Mouse (Mus musculus): ENCODE measurements at regions not wholly inside any gene's neighbourhood (a gene's known extent, or its start where the extent isn't known, plus 50 kb on each side); places are given as distances from the start of the nearest gene placed in this dataset.

- Histone ChIP-seq H3K36me3 (ENCODE audit: control insufficient read depth, insufficient read depth, low read length) (no peaks in the 10 kb centered on the region), H3K4me1 (ENCODE audit: control insufficient read depth, insufficient read depth, low read length) (no peaks in the 10 kb centered on the region), H3K79me2 (ENCODE audit: control insufficient read depth, insufficient read depth, low read length) (no peaks in the 10 kb centered on the region), H3K4me3 (ENCODE audit: insufficient read depth, low read depth, low read length) (no peak overlapping the region), H3K9ac (ENCODE audit: low read depth, low read length) (no peak overlapping the region), H3K27me3 (ENCODE audit: control insufficient read depth, insufficient read depth, low read length) (no peaks in the 10 kb centered on the region), H3K27ac (replicated peaks; ENCODE audit: insufficient read depth, low read depth, low read length) (no peak overlapping the region)
- DNase-seq (ENCODE audit: extremely low read depth, low read depth, low spot score) = no peak
- no peak for TF ChIP-seq POLR2A (IDR thresholded peaks at IDR 0.05; ENCODE audit: extremely low read depth, insufficient read depth, low read length)
- TF ChIP-seq CTCF (IDR thresholded peaks at IDR 0.05; ENCODE audit: low read depth, low read length) = no peak
- 72% methylated on average over 1 of the region's 1 CpGs for WGBS
These were observed 336.5 kb upstream of the Meis2 start for GRCm38 (mm10) chr2:116402113-116402512.

GRCm38 (mm10) chr2:116399966-116400365, 334.3 kb upstream of the Meis2 start:
- WGBS = 48% methylated on average over 1 of the region's 1 CpGs
- no peak overlapping the region for H3K27ac ChIP-seq (replicated peaks; ENCODE audit: insufficient read depth, low read depth, low read length)
- no peaks in the 10 kb centered on the region for H3K27me3 ChIP-seq (ENCODE audit: control insufficient read depth, insufficient read depth, low read length)
- no peaks in the 10 kb centered on the region for H3K4me1 ChIP-seq (ENCODE audit: control insufficient read depth, insufficient read depth, low read length)
- no peak overlapping the region for H3K9ac ChIP-seq (ENCODE audit: low read depth, low read length)
- H3K79me2 ChIP-seq (ENCODE audit: control insufficient read depth, insufficient read depth, low read length) = no peaks in the 10 kb centered on the region
- no peaks in the 10 kb centered on the region for H3K36me3 ChIP-seq (ENCODE audit: control insufficient read depth, insufficient read depth, low read length)
- TF ChIP-seq POLR2A (IDR thresholded peaks at IDR 0.05; ENCODE audit: extremely low read depth, insufficient read depth, low read length) (no peak), CTCF (IDR thresholded peaks at IDR 0.05; ENCODE audit: low read depth, low read length) (no peak)
- H3K4me3 ChIP-seq (ENCODE audit: insufficient read depth, low read depth, low read length) = no peak overlapping the region
- DNase-seq (ENCODE audit: extremely low read depth, low read depth, low spot score) = no peak

GRCm38 (mm10) chr2:116368811-116369210, 303.2 kb upstream of the Meis2 start:
- H3K4me1 ChIP-seq (ENCODE audit: control insufficient read depth, insufficient read depth, low read length) = no peaks in the 10 kb centered on the region
- H3K36me3 ChIP-seq (ENCODE audit: control insufficient read depth, insufficient read depth, low read length) = no peaks in the 10 kb centered on the region
- no peak overlapping the region for H3K4me3 ChIP-seq (ENCODE audit: insufficient read depth, low read depth, low read length)
- DNase-seq (ENCODE audit: extremely low read depth, low read depth, low spot score) = no peak
- H3K27ac ChIP-seq (replicated peaks; ENCODE audit: insufficient read depth, low read depth, low read length) = no peak overlapping the region
- no peaks in the 10 kb centered on the region for H3K27me3 ChIP-seq (ENCODE audit: control insufficient read depth, insufficient read depth, low read length)
- WGBS = 75% methylated on average over 3 of the region's 3 CpGs
- H3K9ac ChIP-seq (ENCODE audit: low read depth, low read length) = no peak overlapping the region
- TF ChIP-seq CTCF (IDR thresholded peaks at IDR 0.05; ENCODE audit: low read depth, low read length) (no peak), POLR2A (IDR thresholded peaks at IDR 0.05; ENCODE audit: extremely low read depth, insufficient read depth, low read length) (no peak)
- no peaks in the 10 kb centered on the region for H3K79me2 ChIP-seq (ENCODE audit: control insufficient read depth, insufficient read depth, low read length)

GRCm38 (mm10) chr2:116364136-116364535, 298.5 kb upstream of the Meis2 start:
- DNase-seq (ENCODE audit: extremely low read depth, low read depth, low spot score) = no peak
- H3K4me1 ChIP-seq (ENCODE audit: control insufficient read depth, insufficient read depth, low read length) = no peaks in the 10 kb centered on the region
- no peaks in the 10 kb centered on the region for H3K36me3 ChIP-seq (ENCODE audit: control insufficient read depth, insufficient read depth, low read length)
- TF ChIP-seq CTCF (IDR thresholded peaks at IDR 0.05; ENCODE audit: low read depth, low read length) (no peak), POLR2A (IDR thresholded peaks at IDR 0.05; ENCODE audit: extremely low read depth, insufficient read depth, low read length) (no peak)
- H3K27ac ChIP-seq (replicated peaks; ENCODE audit: insufficient read depth, low read depth, low read length) = no peak overlapping the region
- H3K4me3 ChIP-seq (ENCODE audit: insufficient read depth, low read depth, low read length) = no peak overlapping the region
- no peaks in the 10 kb centered on the region for H3K27me3 ChIP-seq (ENCODE audit: control insufficient read depth, insufficient read depth, low read length)
- no peaks in the 10 kb centered on the region for H3K79me2 ChIP-seq (ENCODE audit: control insufficient read depth, insufficient read depth, low read length)
- H3K9ac ChIP-seq (ENCODE audit: low read depth, low read length) = no peak overlapping the region
- 73% methylated on average over 2 of the region's 2 CpGs for WGBS

- no peak overlapping the region for H3K4me3 ChIP-seq (ENCODE audit: insufficient read depth, low read depth, low read length)
- 47% methylated on average over 1 of the region's 1 CpGs for WGBS
These were observed 292.5 kb upstream of the Meis2 start for GRCm38 (mm10) chr2:116358145-116358544.

GRCm38 (mm10) chr2:116348530-116348914, 282.9 kb upstream of the Meis2 start:
- Histone ChIP-seq H3K27me3 (ENCODE audit: control insufficient read depth, insufficient read depth, low read length) (no peaks in the 10 kb centered on the region), H3K36me3 (ENCODE audit: control insufficient read depth, insufficient read depth, low read length) (no peaks in the 10 kb centered on the region), H3K4me3 (ENCODE audit: insufficient read depth, low read depth, low read length) (no peak overlapping the region), H3K79me2 (ENCODE audit: control insufficient read depth, insufficient read depth, low read length) (no peaks in the 10 kb centered on the region), H3K9ac (ENCODE audit: low read depth, low read length) (no peak overlapping the region), H3K27ac (replicated peaks; ENCODE audit: insufficient read depth, low read depth, low read length) (no peak overlapping the region), H3K4me1 (ENCODE audit: control insufficient read depth, insufficient read depth, low read length) (no peaks in the 10 kb centered on the region)
- DNase-seq (ENCODE audit: extremely low read depth, low read depth, low spot score) = no peak
- no peak for TF ChIP-seq POLR2A (IDR thresholded peaks at IDR 0.05; ENCODE audit: extremely low read depth, insufficient read depth, low read length)
- no peak for TF ChIP-seq CTCF (IDR thresholded peaks at IDR 0.05; ENCODE audit: low read depth, low read length)
- 38% methylated on average over 1 of the region's 1 CpGs for WGBS

More at GRCm38 (mm10) chr2:116358145-116358544, 292.5 kb upstream of the Meis2 start:
- Histone ChIP-seq H3K27ac (replicated peaks; ENCODE audit: insufficient read depth, low read depth, low read length) (no peak overlapping the region), H3K9ac (ENCODE audit: low read depth, low read length) (no peak overlapping the region), H3K27me3 (ENCODE audit: control insufficient read depth, insufficient read depth, low read length) (no peaks in the 10 kb centered on the region), H3K79me2 (ENCODE audit: control insufficient read depth, insufficient read depth, low read length) (no peaks in the 10 kb centered on the region), H3K36me3 (ENCODE audit: control insufficient read depth, insufficient read depth, low read length) (no peaks in the 10 kb centered on the region), H3K4me1 (ENCODE audit: control insufficient read depth, insufficient read depth, low read length) (no peaks in the 10 kb centered on the region)
- no peak for TF ChIP-seq POLR2A (IDR thresholded peaks at IDR 0.05; ENCODE audit: extremely low read depth, insufficient read depth, low read length)
- TF ChIP-seq CTCF (IDR thresholded peaks at IDR 0.05; ENCODE audit: low read depth, low read length) = no peak
- no peak for DNase-seq (ENCODE audit: extremely low read depth, low read depth, low spot score)
